Mouse (Mus musculus): ENCODE measurements around the gene Rbmxl2. TPM values are rescaled to one million over a fixed set of nuclear protein-coding genes. Genes with fewer than 3 reads are reported as not detected.

The Rbmxl2 gene
- not detected in 2 replicates for polyA plus RNA-seq (2012; rRNA removed)

GRCm38 (mm10) chr7:107209204-107209860 lies at the start of gene Rbmxl2:
Gene Rbmxl2, plus strand, starts transcription at chr7:107209445.
- WGBS, result 58% methylated on average over 70 of the region's 70 CpGs
- no peak for DNase-seq (ENCODE audit: low read depth in 1 of 2, low spot score in 2 of 2)
- no peak for TF ChIP-seq POLR2A (IDR thresholded peaks at IDR 0.05; ENCODE audit: low read depth, low read length)
- no peak for TF ChIP-seq CTCF (IDR thresholded peaks at IDR 0.05; ENCODE audit: extremely low read depth, insufficient read depth, insufficient read length, insufficient replicate concordance)

GRCm38 (mm10) chr7:107166690-107167089 lies 42.6 kb upstream of the Rbmxl2 start, which contains the start of gene Nlrp14:
Gene Nlrp14, plus strand, starts transcription at chr7:107166990.
- TF ChIP-seq CTCF (IDR thresholded peaks at IDR 0.05; ENCODE audit: extremely low read depth, insufficient read depth, insufficient read length, insufficient replicate concordance) (no peak), POLR2A (IDR thresholded peaks at IDR 0.05; ENCODE audit: low read depth, low read length) (no peak)
- H3K27me3 ChIP-seq (ENCODE audit: control insufficient read depth, insufficient read depth, low read length), result no peaks in the 10 kb centered on the region
- no peaks in the 10 kb centered on the region for H3K4me1 ChIP-seq (ENCODE audit: control insufficient read depth, insufficient read depth, insufficient read length)
- WGBS, result 82% methylated on average over 10 of the region's 10 CpGs
- no peak within 1 kb of the TSS for H3K4me3 ChIP-seq (ENCODE audit: extremely low read depth, insufficient read depth, insufficient read length)
- no peak within 1 kb of the TSS for H3K27ac ChIP-seq (ENCODE audit: insufficient read depth, low read length)
- no peaks in the 10 kb centered on the region for H3K36me3 ChIP-seq (ENCODE audit: control insufficient read depth, insufficient read depth, low read length)
- DNase-seq (ENCODE audit: low read depth in 1 of 2, low spot score in 2 of 2), result no peak

More at GRCm38 (mm10) chr7:107209204-107209860, at the start of gene Rbmxl2:
- H3K36me3 ChIP-seq (ENCODE audit: control insufficient read depth, insufficient read depth, low read length), result no peaks in the 10 kb centered on the region
- H3K4me3 ChIP-seq (ENCODE audit: extremely low read depth, insufficient read depth, insufficient read length), result no peak within 1 kb of the TSS
- peaks cover 2% of the 10 kb centered on the region; the same call in 1 of the 2 replicates for H3K27me3 ChIP-seq (ENCODE audit: control insufficient read depth, insufficient read depth, low read length)
- H3K4me1 ChIP-seq (ENCODE audit: control insufficient read depth, insufficient read depth, insufficient read length), result no peaks in the 10 kb centered on the region
- no peak within 1 kb of the TSS for H3K27ac ChIP-seq (ENCODE audit: insufficient read depth, low read length)

- no peak overlapping the region for H3K27ac ChIP-seq (ENCODE audit: insufficient read depth, low read length)
- no peaks in the 10 kb centered on the region for H3K36me3 ChIP-seq (ENCODE audit: control insufficient read depth, insufficient read depth, low read length)
- no peak overlapping the region for H3K4me3 ChIP-seq (ENCODE audit: extremely low read depth, insufficient read depth, insufficient read length)
- no peaks in the 10 kb centered on the region for H3K27me3 ChIP-seq (ENCODE audit: control insufficient read depth, insufficient read depth, low read length)
- TF ChIP-seq POLR2A (IDR thresholded peaks at IDR 0.05; ENCODE audit: low read depth, low read length) (no peak), CTCF (IDR thresholded peaks at IDR 0.05; ENCODE audit: extremely low read depth, insufficient read depth, insufficient read length, insufficient replicate concordance) (no peak)
- H3K4me1 ChIP-seq (ENCODE audit: control insufficient read depth, insufficient read depth, insufficient read length), result no peaks in the 10 kb centered on the region
- WGBS, result 36% methylated on average over 2 of the region's 2 CpGs
- no peak for DNase-seq (ENCODE audit: low read depth in 1 of 2, low spot score in 2 of 2)
Measured at GRCm38 (mm10) chr7:107180406-107180805, 28.8 kb upstream of the Rbmxl2 start.

- TF ChIP-seq CTCF (IDR thresholded peaks at IDR 0.05; ENCODE audit: extremely low read depth, insufficient read depth, insufficient read length, insufficient replicate concordance) (no peak), POLR2A (IDR thresholded peaks at IDR 0.05; ENCODE audit: low read depth, low read length) (no peak)
- WGBS, result 42% methylated on average over 3 of the region's 3 CpGs
- Histone ChIP-seq H3K4me3 (ENCODE audit: extremely low read depth, insufficient read depth, insufficient read length) (no peak overlapping the region), H3K27ac (ENCODE audit: insufficient read depth, low read length) (no peak overlapping the region), H3K36me3 (ENCODE audit: control insufficient read depth, insufficient read depth, low read length) (no peaks in the 10 kb centered on the region), H3K4me1 (ENCODE audit: control insufficient read depth, insufficient read depth, insufficient read length) (no peaks in the 10 kb centered on the region), H3K27me3 (ENCODE audit: control insufficient read depth, insufficient read depth, low read length) (no peaks in the 10 kb centered on the region)
- no peak for DNase-seq (ENCODE audit: low read depth in 1 of 2, low spot score in 2 of 2)
Measured at GRCm38 (mm10) chr7:107201817-107202216, 7.4 kb upstream of the Rbmxl2 start.

GRCm38 (mm10) chr7:107207843-107208242 lies 1.4 kb upstream of the Rbmxl2 start:
- no peaks in the 10 kb centered on the region for H3K4me1 ChIP-seq (ENCODE audit: control insufficient read depth, insufficient read depth, insufficient read length)
- no peak for DNase-seq (ENCODE audit: low read depth in 1 of 2, low spot score in 2 of 2)
- 89% methylated on average over 3 of the region's 3 CpGs for WGBS
- TF ChIP-seq POLR2A (IDR thresholded peaks at IDR 0.05; ENCODE audit: low read depth, low read length), result no peak
- TF ChIP-seq CTCF (IDR thresholded peaks at IDR 0.05; ENCODE audit: extremely low read depth, insufficient read depth, insufficient read length, insufficient replicate concordance), result no peak
- peaks cover 2% of the 10 kb centered on the region; the same call in 1 of the 2 replicates for H3K27me3 ChIP-seq (ENCODE audit: control insufficient read depth, insufficient read depth, low read length)
- H3K4me3 ChIP-seq (ENCODE audit: extremely low read depth, insufficient read depth, insufficient read length), result no peak overlapping the region
- no peaks in the 10 kb centered on the region for H3K36me3 ChIP-seq (ENCODE audit: control insufficient read depth, insufficient read depth, low read length)
- H3K27ac ChIP-seq (ENCODE audit: insufficient read depth, low read length), result no peak overlapping the region

- no peak overlapping the region for H3K27ac ChIP-seq (ENCODE audit: insufficient read depth, low read length)
- no peak for TF ChIP-seq CTCF (IDR thresholded peaks at IDR 0.05; ENCODE audit: extremely low read depth, insufficient read depth, insufficient read length, insufficient replicate concordance)
- no peaks in the 10 kb centered on the region for H3K4me1 ChIP-seq (ENCODE audit: control insufficient read depth, insufficient read depth, insufficient read length)
- H3K36me3 ChIP-seq (ENCODE audit: control insufficient read depth, insufficient read depth, low read length), result no peaks in the 10 kb centered on the region
- H3K27me3 ChIP-seq (ENCODE audit: control insufficient read depth, insufficient read depth, low read length), result peaks cover 2% of the 10 kb centered on the region; the same call in 1 of the 2 replicates
- no peak overlapping the region for H3K4me3 ChIP-seq (ENCODE audit: extremely low read depth, insufficient read depth, insufficient read length)
- no peak for DNase-seq (ENCODE audit: low read depth in 1 of 2, low spot score in 2 of 2)
- WGBS, result 59% methylated on average over 77 of the region's 77 CpGs
Measured at GRCm38 (mm10) chr7:107210126-107210576, 906 bp downstream of the Rbmxl2 start.

GRCm38 (mm10) chr7:107215723-107216122 lies 6.5 kb downstream of the Rbmxl2 start:
- no peak overlapping the region for H3K27ac ChIP-seq (ENCODE audit: insufficient read depth, low read length)
- DNase-seq (ENCODE audit: low read depth in 1 of 2, low spot score in 2 of 2), result no peak

More at GRCm38 (mm10) chr7:107215723-107216122, 6.5 kb downstream of the Rbmxl2 start:
- H3K27me3 ChIP-seq (ENCODE audit: control insufficient read depth, insufficient read depth, low read length), result no peaks in the 10 kb centered on the region
- no peak overlapping the region for H3K4me3 ChIP-seq (ENCODE audit: extremely low read depth, insufficient read depth, insufficient read length)
- H3K36me3 ChIP-seq (ENCODE audit: control insufficient read depth, insufficient read depth, low read length), result no peaks in the 10 kb centered on the region
- no peak for TF ChIP-seq CTCF (IDR thresholded peaks at IDR 0.05; ENCODE audit: extremely low read depth, insufficient read depth, insufficient read length, insufficient replicate concordance)
- no peaks in the 10 kb centered on the region for H3K4me1 ChIP-seq (ENCODE audit: control insufficient read depth, insufficient read depth, insufficient read length)
